Mouse (Mus musculus) hindbrain, embryonic 16.5 days (tissue): ENCODE data around the gene Gm15737. TPM values are rescaled to one million over a fixed set of nuclear protein-coding genes. Genes with fewer than 3 reads are reported as not detected.
A peak's percentile ranks its signal among the peaks of the same experiment; 100 is the strongest.

Source experiments
- ATAC-seq: fragments of 200-750 bp; cut with Nextera tagmentation; 2 replicates; pipeline ENCODE4 v1.8.0; 2017; ENCODE audit warnings: moderate TSS enrichment, moderate library complexity
- H3K27ac ChIP-seq: fragments of 300-500 bp; sonication (generic); 2 replicates; pipeline ENCODE4 v1.5.1; 2014; ENCODE audit warnings: low read depth, mild to moderate bottlenecking, control low read depth, low read length, moderate library complexity
- H3K27me3 ChIP-seq: fragments of 300-500 bp; sonication (generic); replicated peaks from 2 replicates; pipeline ENCODE4 v1.6.1; 2014; ENCODE audit warnings: low read length; ENCODE audit not compliant: control insufficient read depth, insufficient read depth
- H3K36me3 ChIP-seq: fragments of 300-500 bp; sonication (generic); 2 replicates; pipeline ENCODE4 v1.6.1; 2014; ENCODE audit warnings: mild to moderate bottlenecking, low read length, moderate library complexity, mixed read lengths; ENCODE audit not compliant: control insufficient read depth, insufficient read depth
- H3K4me1 ChIP-seq: fragments of 300-500 bp; sonication (generic); 2 replicates; pipeline ENCODE4 v1.6.1; 2014; ENCODE audit warnings: low read depth, low read length; ENCODE audit not compliant: control insufficient read depth, insufficient read depth
- H3K4me2 ChIP-seq: fragments of 300-500 bp; sonication (generic); 2 replicates; pipeline ENCODE4 v1.6.1; 2014; ENCODE audit warnings: mild to moderate bottlenecking, low read length, control low read depth, moderate library complexity
- H3K4me3 ChIP-seq: fragments of 300-500 bp; sonication (generic); 2 replicates; pipeline ENCODE4 v1.5.1; 2014; ENCODE audit warnings: mild to moderate bottlenecking, low read length, control low read depth, moderate library complexity
- H3K9ac ChIP-seq: fragments of 300-500 bp; sonication (generic); 2 replicates; pipeline ENCODE4 v1.6.1; 2014; ENCODE audit warnings: low read depth, mild to moderate bottlenecking, control low read depth, low read length, moderate library complexity
- H3K9me3 ChIP-seq: fragments of 300-500 bp; sonication (generic); 2 replicates; pipeline ENCODE4 v1.6.1; 2014; ENCODE audit warnings: mild to moderate bottlenecking, low read length, moderate library complexity; ENCODE audit not compliant: control insufficient read depth
- WGBS: fragments of 180-500 bp; shearing (Covaris S2); extraction: QIAGEN DNeasy Blood & Tissue Kit; methylation state at CpG from one replicate; pipeline ENCODE4 v1.1.7; 2014; 5-methylcytosine and 5-hydroxymethylcytosine counted together
- polyA plus RNA-seq: library from polyadenylated mRNA; unstranded; fragments of >200 nt; fragmentation: Nextera tagmentation; extraction: Ambion mirVana; gene quantifications from 2 replicates; pipeline ENCODE4 v1.2.1, GENCODE M21; 2015

Gm15737 gene
- polyA plus RNA-seq, 1 experiment from 2014 or later: not detected

DNA sequence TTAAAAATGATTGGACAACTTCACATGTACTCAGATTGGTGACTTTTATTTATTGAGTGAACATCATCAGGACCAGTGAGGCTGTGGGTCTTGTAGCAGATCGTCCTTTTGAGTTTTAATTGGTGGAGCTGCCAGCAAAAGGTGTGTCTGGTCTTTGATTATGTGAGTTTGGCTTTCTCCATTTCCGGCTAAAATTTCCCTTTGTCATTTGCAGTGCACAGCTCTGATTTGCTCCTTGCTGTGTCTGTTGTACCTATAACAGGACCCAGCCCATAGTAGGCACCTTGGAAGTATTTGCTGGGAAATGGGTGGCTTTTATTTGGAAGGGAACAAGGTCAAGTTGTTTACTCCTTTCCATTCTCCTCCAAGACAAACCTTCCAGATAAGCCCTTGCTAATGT is 25.7 kb upstream of the Gm15737 start:
- Histone ChIP-seq H3K27me3 (no peaks in the 10 kb centered on the region), H3K9ac (no peak overlapping the region), H3K9me3 (no peaks in the 10 kb centered on the region), H3K27ac (no peak overlapping the region), H3K36me3 (no peaks in the 10 kb centered on the region), H3K4me3 (no peak overlapping the region), H3K4me1 (no peaks in the 10 kb centered on the region), H3K4me2 (no peak overlapping the region)
- no peak for ATAC-seq
- 83% methylated on average over 2 of the region's 2 CpGs for WGBS

DNA sequence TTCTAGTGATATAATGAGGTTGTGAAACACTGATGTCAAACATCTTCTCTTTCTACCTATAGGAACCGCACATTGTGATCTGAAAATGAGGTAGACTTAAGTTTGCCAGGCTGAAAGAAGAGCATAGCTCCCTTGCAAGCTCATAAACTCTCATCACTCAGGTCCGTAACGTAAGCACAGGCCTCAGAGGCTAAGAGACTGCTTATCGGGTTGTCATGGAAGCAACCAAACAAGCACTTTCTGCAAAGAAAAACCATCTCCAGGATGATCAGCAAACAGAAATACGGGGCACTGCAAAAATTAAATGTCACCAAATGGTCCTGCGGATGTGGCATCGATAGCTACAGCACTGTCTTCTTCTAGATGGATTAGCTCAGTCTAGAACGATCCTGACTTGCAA is 23.3 kb upstream of the Gm15737 start:
- H3K27me3 ChIP-seq: no peaks in the 10 kb centered on the region
- no peak overlapping the region for H3K4me3 ChIP-seq
- no peak overlapping the region for H3K27ac ChIP-seq
- no peaks in the 10 kb centered on the region for H3K9me3 ChIP-seq
- no peaks in the 10 kb centered on the region; the same call in 1 of the 2 replicates for H3K4me1 ChIP-seq
- H3K4me2 ChIP-seq: no peak overlapping the region
- H3K9ac ChIP-seq: no peak overlapping the region
- no peak for ATAC-seq
- 80% methylated on average over 8 of the region's 8 CpGs for WGBS
- H3K36me3 ChIP-seq: no peaks in the 10 kb centered on the region

DNA sequence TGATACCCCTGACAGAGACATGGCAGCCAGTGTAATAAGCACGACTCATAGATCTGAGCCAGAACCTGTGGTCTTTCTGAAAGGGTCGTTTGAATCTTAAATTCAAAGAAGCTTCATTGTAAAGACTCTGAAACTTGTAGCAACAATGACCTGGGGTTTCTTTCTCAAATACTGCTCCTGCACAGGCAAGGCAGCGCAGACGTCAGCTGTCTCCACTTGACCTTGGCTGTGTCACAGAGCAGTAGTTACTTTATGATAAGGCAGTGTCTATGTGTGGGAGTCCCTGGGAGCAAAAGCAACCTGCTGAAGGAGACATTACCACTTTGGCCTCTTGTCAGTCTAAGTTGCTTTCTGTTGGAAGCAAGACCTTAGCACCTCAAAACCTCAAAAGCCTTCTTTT is 22.5 kb upstream of the Gm15737 start:
- Histone ChIP-seq H3K4me2 (no peak overlapping the region), H3K9me3 (no peaks in the 10 kb centered on the region), H3K4me3 (no peak overlapping the region), H3K36me3 (no peaks in the 10 kb centered on the region), H3K27me3 (no peaks in the 10 kb centered on the region), H3K9ac (no peak overlapping the region), H3K27ac (no peak overlapping the region), H3K4me1 (no peaks in the 10 kb centered on the region; the same call in 1 of the 2 replicates)
- 48% methylated on average over 4 of the region's 4 CpGs for WGBS
- no peak for ATAC-seq

DNA sequence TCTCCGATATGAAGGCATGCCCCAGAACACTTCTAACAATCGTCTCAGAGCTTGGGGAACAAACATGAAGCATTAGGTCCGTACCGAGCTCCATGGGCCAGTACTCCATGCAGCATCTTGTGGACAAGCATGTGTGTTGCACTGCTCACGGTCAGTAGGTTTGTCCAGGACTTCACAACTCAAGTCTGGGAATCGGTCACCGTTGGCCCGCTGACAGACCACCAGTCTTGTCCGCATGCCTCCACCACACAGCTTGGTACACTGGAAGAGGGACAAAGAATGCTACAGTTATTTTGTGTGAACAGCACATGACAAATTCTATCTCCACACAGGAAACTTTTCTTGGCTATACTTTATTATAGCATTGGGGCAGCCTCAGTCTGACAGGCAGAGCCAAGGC is 19.9 kb upstream of the Gm15737 start:
- H3K36me3 ChIP-seq: no peaks in the 10 kb centered on the region
- H3K4me1 ChIP-seq: no peaks in the 10 kb centered on the region; the same call in 1 of the 2 replicates
- no peak overlapping the region for H3K9ac ChIP-seq
- H3K27me3 ChIP-seq: no peaks in the 10 kb centered on the region
- H3K4me2 ChIP-seq: no peak overlapping the region
- no peaks in the 10 kb centered on the region for H3K9me3 ChIP-seq
- H3K4me3 ChIP-seq: no peak overlapping the region
- no peak for ATAC-seq
- no peak overlapping the region for H3K27ac ChIP-seq
- WGBS: 86% methylated on average over 9 of the region's 9 CpGs

DNA sequence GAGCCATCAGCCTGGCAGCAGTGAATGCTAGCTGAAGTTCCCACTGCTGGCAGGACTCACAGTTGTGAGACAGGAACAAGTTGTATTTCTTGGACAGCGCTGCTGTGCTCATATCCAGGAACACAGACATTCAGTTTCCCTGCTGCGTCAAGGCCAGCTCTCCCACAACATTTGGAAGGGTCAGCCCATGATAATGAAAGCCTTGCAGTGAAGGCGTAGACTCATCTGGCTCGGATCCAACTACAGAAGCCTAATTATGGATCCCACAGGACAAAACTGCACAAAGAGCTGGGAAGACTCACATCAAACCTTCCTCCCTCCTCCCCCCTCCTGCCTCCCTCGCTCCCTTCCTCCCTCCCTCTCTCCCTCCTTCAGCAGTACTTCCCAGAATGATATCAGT is 18.9 kb upstream of the Gm15737 start:
- Histone ChIP-seq H3K36me3 (no peaks in the 10 kb centered on the region), H3K27me3 (no peaks in the 10 kb centered on the region), H3K4me1 (no peaks in the 10 kb centered on the region; the same call in 1 of the 2 replicates), H3K4me3 (no peak overlapping the region), H3K4me2 (no peak overlapping the region), H3K9me3 (no peaks in the 10 kb centered on the region), H3K27ac (0 out of 2 replicates have a peak overlapping the region, but pooled peaks have one; percentile 0), H3K9ac (no peak overlapping the region)
- WGBS: 19% methylated on average over 5 of the region's 5 CpGs
- peak; percentile 94 for ATAC-seq

DNA sequence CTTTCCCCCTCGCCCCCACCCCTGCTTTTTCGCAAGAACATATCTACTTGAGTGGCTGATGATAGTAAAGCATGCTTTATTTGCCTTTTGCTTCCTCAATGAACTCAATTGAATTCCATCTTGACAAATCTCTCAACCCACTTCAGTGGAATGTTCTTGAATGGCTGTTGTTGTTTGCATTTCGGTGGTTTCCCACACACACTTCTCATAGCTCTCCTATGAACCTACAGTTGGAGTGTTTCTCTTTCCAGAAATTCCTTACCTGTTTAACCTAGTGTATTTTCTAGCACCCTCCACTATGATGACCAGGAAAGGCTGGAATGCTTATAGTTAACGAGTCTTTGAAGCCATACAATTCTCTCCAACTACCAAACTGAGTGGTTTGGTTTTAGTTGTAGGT is 14.3 kb upstream of the Gm15737 start:
- WGBS: 94% methylated on average over 4 of the region's 4 CpGs

DNA sequence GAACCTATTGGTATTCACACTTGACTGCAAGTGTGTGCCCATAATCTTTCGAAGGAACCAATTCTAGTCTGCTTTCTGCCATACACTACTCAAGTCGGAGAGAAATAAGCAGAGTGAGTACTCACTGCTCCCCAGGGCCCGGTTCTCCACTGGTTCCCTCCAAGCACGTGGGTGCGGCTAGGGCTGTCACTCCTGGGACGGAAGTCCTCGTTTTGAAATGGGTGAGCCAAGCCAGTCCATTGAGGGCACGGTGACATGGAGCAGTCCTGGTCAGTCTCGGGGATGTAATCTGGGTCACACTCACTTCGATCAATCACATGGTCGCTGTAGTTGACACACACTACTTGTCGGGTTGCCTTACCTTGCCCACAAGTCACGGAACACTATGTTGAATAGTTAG is 11.4 kb upstream of the Gm15737 start:
- H3K9ac ChIP-seq: no peak overlapping the region
- H3K4me3 ChIP-seq: no peak overlapping the region
- ATAC-seq: no peak
- no peaks in the 10 kb centered on the region for H3K36me3 ChIP-seq
- no peak overlapping the region for H3K4me2 ChIP-seq
- no peaks in the 10 kb centered on the region for H3K27me3 ChIP-seq
- no peaks in the 10 kb centered on the region for H3K9me3 ChIP-seq
- no peak overlapping the region for H3K27ac ChIP-seq
- 91% methylated on average over 13 of the region's 13 CpGs for WGBS
- no peaks in the 10 kb centered on the region for H3K4me1 ChIP-seq

More for the DNA sequence above, 14.3 kb upstream of the Gm15737 start:
- Histone ChIP-seq H3K27ac (no peak overlapping the region), H3K27me3 (no peaks in the 10 kb centered on the region), H3K36me3 (no peaks in the 10 kb centered on the region), H3K9me3 (no peaks in the 10 kb centered on the region), H3K4me3 (no peak overlapping the region), H3K4me1 (no peaks in the 10 kb centered on the region; the same call in 1 of the 2 replicates), H3K9ac (no peak overlapping the region), H3K4me2 (no peak overlapping the region)
- ATAC-seq: no peak

DNA sequence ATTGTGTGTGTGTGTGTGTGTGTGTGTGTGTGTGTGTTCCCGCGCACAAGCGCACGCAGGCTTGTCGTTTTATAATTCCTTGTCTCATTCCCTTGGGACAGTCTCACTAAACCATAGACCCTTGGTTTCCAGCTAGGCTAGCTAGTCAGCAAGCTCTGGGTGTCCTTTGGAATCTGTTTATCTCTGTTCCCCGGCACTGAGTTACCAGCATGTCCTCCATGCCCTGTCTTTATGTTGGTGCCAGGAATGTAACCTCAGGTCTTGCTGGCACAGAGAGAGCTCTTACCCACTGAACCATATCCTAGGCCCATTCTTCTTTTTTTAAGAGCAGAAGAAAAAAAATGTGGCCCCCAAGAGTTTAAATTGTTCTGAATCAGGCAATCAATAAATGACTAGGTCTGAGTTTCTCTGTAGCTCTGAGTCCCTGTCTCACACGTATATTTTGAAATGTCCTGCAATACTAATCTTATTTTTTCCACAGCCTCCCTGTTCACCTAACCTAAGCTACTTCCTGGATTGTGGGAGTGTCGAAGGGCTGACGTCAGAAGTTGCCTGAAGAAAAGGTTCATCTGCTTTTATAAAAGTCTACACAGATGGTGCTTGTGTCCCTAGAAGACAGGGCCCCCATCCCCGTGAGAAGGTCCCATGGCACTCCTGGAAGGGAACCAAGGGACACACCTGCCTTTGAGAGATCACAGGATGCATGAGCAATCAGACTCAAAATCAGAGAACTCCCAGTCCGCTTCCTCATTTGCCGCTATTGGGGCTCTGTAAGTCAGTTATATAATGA is 10.2 kb upstream of the Gm15737 start:
- no peak overlapping the region for H3K9ac ChIP-seq
- no peaks in the 10 kb centered on the region for H3K9me3 ChIP-seq
- ATAC-seq: no peak
- no peaks in the 10 kb centered on the region for H3K27me3 ChIP-seq
- no peak overlapping the region for H3K27ac ChIP-seq
- 74% methylated on average over 12 of the region's 12 CpGs for WGBS
- no peak overlapping the region for H3K4me3 ChIP-seq
- H3K36me3 ChIP-seq: no peaks in the 10 kb centered on the region
- no peak overlapping the region for H3K4me2 ChIP-seq
- no peaks in the 10 kb centered on the region for H3K4me1 ChIP-seq

DNA sequence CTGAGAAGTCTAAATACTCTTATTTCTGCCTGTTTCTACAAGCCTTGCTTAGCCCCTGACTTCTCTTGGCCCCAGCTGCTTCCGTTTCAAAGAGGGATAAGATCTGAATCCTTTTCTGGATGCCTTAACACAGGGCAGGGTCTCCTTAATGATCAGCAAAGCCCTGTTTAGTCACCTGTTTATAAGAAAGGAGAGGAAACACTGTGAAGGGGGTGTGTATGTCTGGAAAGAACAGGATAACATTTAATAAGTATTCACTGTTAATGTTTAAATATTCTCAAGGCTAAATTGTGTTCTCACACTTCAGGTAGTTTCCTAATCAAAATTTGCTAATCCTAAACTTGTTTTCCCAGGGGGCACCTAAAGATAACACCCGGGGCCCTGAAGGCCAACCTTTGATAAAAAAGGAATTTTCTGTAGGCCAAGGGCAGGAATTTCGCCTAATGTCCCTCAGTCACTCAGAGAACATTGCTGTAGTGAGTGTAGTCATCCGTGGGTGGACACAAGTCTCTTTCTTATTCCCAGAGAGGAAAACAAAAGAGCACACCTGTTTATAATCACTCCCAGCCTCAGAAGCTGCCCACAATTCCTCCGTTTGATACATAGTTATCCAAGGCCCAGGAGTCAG is 8.8 kb upstream of the Gm15737 start:
- Histone ChIP-seq H3K4me2 (no peak overlapping the region), H3K4me1 (no peaks in the 10 kb centered on the region), H3K4me3 (no peak overlapping the region), H3K36me3 (no peaks in the 10 kb centered on the region), H3K9ac (no peak overlapping the region), H3K27ac (no peak overlapping the region), H3K27me3 (no peaks in the 10 kb centered on the region), H3K9me3 (no peaks in the 10 kb centered on the region)
- no peak for ATAC-seq
- WGBS: 81% methylated on average over 5 of the region's 5 CpGs
